Mouse (Mus musculus) megakaryocyte, embryonic 14.5 days (primary cell): ENCODE measurements around the gene Cfap65.

ENCODE experiments used
- FLI1 ChIP-seq: IDR thresholded peaks from 2 replicates; pipeline ENCODE4 v1.6.1; 2012; ENCODE audit warnings: low read length, inconsistent platforms, mixed read lengths
- GATA1 ChIP-seq: IDR thresholded peaks from 3 replicates; pipeline ENCODE4 v1.6.1; 2012; ENCODE audit warnings: mixed read lengths, low read length, inconsistent platforms, borderline replicate concordance

- TF ChIP-seq GATA1 (no peak), FLI1 (no peak)
Measured at GRCm38 (mm10) chr1:74882055-74882734, 53.2 kb downstream of the Cfap65 start.
